In genomic region chr15:12149501-12149900, GRCm38 (mm10) we compare ENCODE assay signal across 22 mouse cellular contexts. TPM values are rescaled to one million over a fixed set of nuclear protein-coding genes. Genes with fewer than 3 reads are reported as not detected.
A peak's percentile ranks its signal among the peaks of the same experiment; 100 is the strongest.
DNase-seq lines count a peak whose midpoint lies in the region; ATAC-seq lines count a peak whose summit lies in the region.
"Had no signal": no experiment of that assay in that cellular context is flagged by ENCODE, and none has a peak within 500 bp of the region (broad histone marks: within the 10 kb centered on the region; RNA-seq: fewer than 3 reads in every experiment).

No protein-coding gene starts in this region.

- DNase-seq in right cerebral cortex, adult 18-20 months, result peak; percentile 67
- no peak for DNase-seq in right cerebral cortex, postnatal 10 days (ENCODE audit: low spot score in 2 of 2)
- peak; percentile 80 for DNase-seq in brain, adult 2 months (ENCODE audit: low read depth, low spot score)
- peak; percentile 80 for DNase-seq in layer of hippocampus, adult 9-11 months
- DNase-seq in right cerebral cortex, postnatal 36 days (ENCODE audit: low spot score in 2 of 2), result peak; percentile 59 to 69
- DNase-seq in adrenal gland, postnatal 4 days (ENCODE audit: low spot score in 2 of 2), result no peak
- DNase-seq: adrenal gland, postnatal 25 days; cerebellum, adult 9-10 months; heart, adult 11 months; heart, postnatal 36 days; kidney, adult 18-20 months; kidney, postnatal 14 days; liver, embryonic 13.5 days; spleen, adult 18-20 months had no signal

- 93% methylated on average over 6 of the region's 6 CpGs for WGBS in forebrain, embryonic 16.5 days

- no peak overlapping the region for H3K4me3 ChIP-seq in forebrain, embryonic 16.5 days (replicated peaks; ENCODE audit: low read length)
- H3K4me3 ChIP-seq: embryonic facial prominence, embryonic 13.5 days; heart, embryonic 13.5 days; liver, embryonic 13.5 days; lung, embryonic 15.5 days had no signal

- no peak for ATAC-seq in forebrain, embryonic 16.5 days
- ATAC-seq: hindbrain, embryonic 16.5 days had no signal

- peaks cover 36% of the 10 kb centered on the region for H3K36me3 ChIP-seq in forebrain, embryonic 16.5 days (ENCODE audit: control insufficient read depth, insufficient read depth)

- H3K9ac ChIP-seq in forebrain, embryonic 16.5 days (replicated peaks; ENCODE audit: low read depth, low read length), result no peak overlapping the region
- H3K9ac ChIP-seq: embryonic facial prominence, embryonic 13.5 days; heart, embryonic 13.5 days; liver, embryonic 13.5 days; lung, embryonic 15.5 days had no signal

- no peaks in the 10 kb centered on the region for H3K27me3 ChIP-seq in forebrain, embryonic 16.5 days (replicated peaks; ENCODE audit: control insufficient read depth, insufficient read depth, low read length)
- H3K27me3 ChIP-seq: CH12.LX; embryonic facial prominence, embryonic 13.5 days; heart, embryonic 13.5 days; liver, embryonic 13.5 days; lung, embryonic 15.5 days had no signal

- no peaks in the 10 kb centered on the region for H3K4me1 ChIP-seq in forebrain, embryonic 16.5 days (replicated peaks; ENCODE audit: control insufficient read depth, insufficient read depth, low read length)
- H3K4me1 ChIP-seq: embryonic facial prominence, embryonic 13.5 days; heart, embryonic 13.5 days; liver, embryonic 13.5 days; lung, embryonic 15.5 days had no signal

- no peak overlapping the region for H3K4me2 ChIP-seq in forebrain, embryonic 16.5 days (ENCODE audit: low read length)
- H3K4me2 ChIP-seq: embryonic facial prominence, embryonic 13.5 days; heart, embryonic 13.5 days; liver, embryonic 13.5 days; lung, embryonic 15.5 days; midbrain, embryonic 11.5 days had no signal

- no peak overlapping the region for H3K27ac ChIP-seq in forebrain, embryonic 16.5 days (ENCODE audit: low read length)
- H3K27ac ChIP-seq: embryonic facial prominence, embryonic 13.5 days; heart, embryonic 13.5 days; liver, embryonic 13.5 days; lung, embryonic 15.5 days; macrophage had no signal

- H3K9me3 ChIP-seq in forebrain, embryonic 16.5 days (ENCODE audit: control insufficient read depth, low read length), result no peaks in the 10 kb centered on the region
- H3K9me3 ChIP-seq: embryonic facial prominence, embryonic 13.5 days; heart, embryonic 13.5 days; liver, embryonic 13.5 days; lung, embryonic 15.5 days had no signal

RNA-seq across cellular contexts. Expression of gene Zfr, which starts 31.9 kb away (rescaled TPM):
- 100 to 1,000 TPM; 180 to 189 TPM for total RNA-seq in adrenal gland, postnatal 4 days (2021)
- polyA plus RNA-seq in forebrain, embryonic 16.5 days (2015; fragmentation: Nextera tagmentation; extraction: Ambion mirVana), result 124 and 142 TPM in 2 replicates

RNA-seq across cellular contexts. Expression of gene Mtmr12, which starts 55.3 kb away (rescaled TPM):
- total RNA-seq in adrenal gland, postnatal 4 days (2021), result 10 to 100 TPM; 27.0 to 27.8 TPM
- 10.8 and 12.3 TPM in 2 replicates for polyA plus RNA-seq in forebrain, embryonic 16.5 days (2015; fragmentation: Nextera tagmentation; extraction: Ambion mirVana)

Comparison
In these comparisons a context has a peak if more than half of its experiments do, and no peak if none do; other contexts are left out.
1. DNase-seq: peak in right cerebral cortex, adult 18-20 months (single experiment), brain, adult 2 months (single experiment), layer of hippocampus, adult 9-11 months (single experiment) and right cerebral cortex, postnatal 36 days (2 of 2); none in right cerebral cortex, postnatal 10 days (0 of 2) and adrenal gland, postnatal 4 days (0 of 2).